In genomic region chr9:35360139-35361100, GRCm38 (mm10) we compare ENCODE assay signal across 8 mouse cellular contexts.
DNase-seq lines count a peak whose midpoint lies in the region; ATAC-seq lines count a peak whose summit lies in the region.

No protein-coding gene starts in this region.

- H3K9me3 ChIP-seq in limb, embryonic 13.5 days: no peaks in the 10 kb centered on the region
- no peaks in the 10 kb centered on the region for H3K9me3 ChIP-seq in stomach, embryonic 15.5 days

- WGBS in limb, embryonic 13.5 days: 9% methylated on average over 6 of the region's 6 CpGs
- WGBS in stomach, embryonic 15.5 days: 31% methylated on average over 6 of the region's 6 CpGs

- H3K4me3 ChIP-seq in limb, embryonic 13.5 days: no peak overlapping the region
- H3K4me3 ChIP-seq in stomach, embryonic 15.5 days (replicated peaks): no peak overlapping the region

- H3K9ac ChIP-seq in limb, embryonic 13.5 days: peak overlapping the region; percentile 32
- H3K9ac ChIP-seq in stomach, embryonic 15.5 days: no peak overlapping the region

- no peaks in the 10 kb centered on the region for H3K36me3 ChIP-seq in limb, embryonic 13.5 days
- H3K36me3 ChIP-seq in stomach, embryonic 15.5 days: no peaks in the 10 kb centered on the region

- H3K27me3 ChIP-seq in limb, embryonic 13.5 days: no peaks in the 10 kb centered on the region
- H3K27me3 ChIP-seq in stomach, embryonic 15.5 days (replicated peaks): no peaks in the 10 kb centered on the region

- no peak for ATAC-seq in limb, embryonic 13.5 days (ENCODE audit: low FRiP score, low read depth)
- peak; percentile 37; the same call in 1 of the 2 replicates for ATAC-seq in stomach, embryonic 15.5 days (ENCODE audit: insufficient read depth, low FRiP score, low read depth)

- peak overlapping the region; percentile 21 for H3K4me2 ChIP-seq in limb, embryonic 13.5 days (replicated peaks)
- no peak overlapping the region for H3K4me2 ChIP-seq in stomach, embryonic 15.5 days

- H3K4me1 ChIP-seq in limb, embryonic 13.5 days: peaks cover 67% of the 10 kb centered on the region
- H3K4me1 ChIP-seq in stomach, embryonic 15.5 days: peaks cover 23% of the 10 kb centered on the region

- peak overlapping the region; percentile 93 for H3K27ac ChIP-seq in limb, embryonic 13.5 days
- peak overlapping the region; percentile 81 for H3K27ac ChIP-seq in stomach, embryonic 15.5 days

- DNase-seq in adrenal gland, adult (ENCODE audit: inconsistent age in 2 of 2, low spot score in 1 of 2): peak; percentile 36 to 62
- no peak for DNase-seq in adrenal gland, adult 8-10 months
- peak; percentile 46 for DNase-seq in brain, adult 2 months (ENCODE audit: low read depth, low spot score)
- peak; percentile 37 for DNase-seq in gastrocnemius, postnatal 25 days
- DNase-seq in kidney, adult 11 months: peak; percentile 34
- no peak for DNase-seq in embryo, embryonic 10 days (ENCODE audit: low spot score)

Comparison
In these comparisons a context has a peak if more than half of its experiments do, and no peak if none do; other contexts are left out.
1. DNase-seq: peak in adrenal gland, adult (2 of 2), brain, adult 2 months (single experiment), gastrocnemius, postnatal 25 days (single experiment) and kidney, adult 11 months (single experiment); none in adrenal gland, adult 8-10 months (single experiment) and embryo, embryonic 10 days (single experiment).